Mouse (Mus musculus): ENCODE results near the gene H13. TPM values are rescaled to one million over a fixed set of nuclear protein-coding genes. Genes with fewer than 3 reads are reported as not detected.

Gene H13
- polyA plus RNA-seq, 1 experiment: 71.3 TPM

DNA sequence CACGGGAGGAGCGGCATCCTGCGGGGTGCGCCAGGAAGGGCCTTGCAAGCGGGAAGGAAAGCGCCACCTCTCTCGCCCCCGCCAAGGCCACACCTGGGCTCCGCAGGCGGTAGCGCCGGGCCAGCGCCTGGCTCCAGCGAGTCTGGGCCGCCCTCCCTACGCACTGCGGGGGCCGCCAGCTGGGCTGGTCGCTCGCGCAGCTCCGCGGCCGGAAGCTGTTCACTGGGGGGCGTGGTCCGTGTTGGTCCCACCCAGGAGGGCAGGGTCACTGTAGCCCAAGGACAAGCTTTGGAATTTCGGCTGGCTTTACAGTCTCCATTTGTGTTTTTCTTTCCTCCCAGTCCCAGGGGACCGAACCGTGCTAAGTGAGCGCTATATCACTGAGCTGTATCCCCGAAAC is 38.4 kb downstream of the H13 start:
- WGBS: 91% methylated on average over 31 of the region's 31 CpGs
- Histone ChIP-seq H3K4me3 (replicated peaks; ENCODE audit: control insufficient read depth, low read depth, low read length) (no peak overlapping the region), H3K27ac (ENCODE audit: control insufficient read depth, insufficient read depth, low read depth, low read length, poor library complexity) (peak overlapping the region; percentile 4; the same call in 1 of the 2 replicates), H3K4me1 (ENCODE audit: control insufficient read depth, insufficient read depth, low read length) (no peaks in the 10 kb centered on the region)
- TF ChIP-seq POLR2A (IDR thresholded peaks at IDR 0.05; ENCODE audit: borderline replicate concordance, control insufficient read depth, low read depth, low read length) (no peak), CTCF (IDR thresholded peaks at IDR 0.05; ENCODE audit: control insufficient read depth, insufficient read depth, low read length) (no peak)

- no peak overlapping the region for H3K27ac ChIP-seq (ENCODE audit: control insufficient read depth, insufficient read depth, low read depth, low read length, poor library complexity)
- TF ChIP-seq POLR2A (IDR thresholded peaks at IDR 0.05; ENCODE audit: borderline replicate concordance, control insufficient read depth, low read depth, low read length): no peak
- TF ChIP-seq CTCF (IDR thresholded peaks at IDR 0.05; ENCODE audit: control insufficient read depth, insufficient read depth, low read length): no peak
Observed at GRCm38 (mm10) chr2:152709066-152709465, 39.8 kb downstream of the H13 start.

DNA sequence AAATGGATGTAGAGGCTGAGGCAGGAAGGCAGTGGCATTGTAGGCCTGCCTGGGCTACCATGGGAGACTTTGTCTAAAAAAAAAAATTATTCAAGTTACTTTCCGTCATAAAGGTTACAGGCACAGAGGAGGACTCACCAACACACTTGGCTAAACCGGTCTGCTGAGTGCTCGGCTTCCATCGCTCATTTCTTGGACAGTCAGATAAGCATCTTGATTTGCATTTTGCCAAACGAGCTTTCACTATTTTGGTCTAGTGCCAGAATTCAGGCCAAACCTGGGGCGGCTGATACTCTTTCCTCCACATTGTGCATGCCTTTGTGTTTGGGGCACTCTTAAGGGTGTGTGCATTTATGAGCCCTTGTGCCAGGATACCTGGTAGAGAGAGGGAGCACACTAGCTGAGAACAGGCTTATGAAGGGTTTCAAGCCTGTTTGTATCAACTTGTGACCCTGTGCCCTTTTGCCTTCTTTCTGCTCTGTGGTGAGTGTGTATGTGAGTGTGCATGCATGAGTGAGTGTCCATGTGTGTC is 47.0 kb downstream of the H13 start:
- Histone ChIP-seq H3K4me1 (ENCODE audit: control insufficient read depth, insufficient read depth, low read length) (no peaks in the 10 kb centered on the region), H3K4me3 (replicated peaks; ENCODE audit: control insufficient read depth, low read depth, low read length) (no peak overlapping the region), H3K27ac (ENCODE audit: control insufficient read depth, insufficient read depth, low read depth, low read length, poor library complexity) (no peak overlapping the region)
- TF ChIP-seq CTCF (IDR thresholded peaks at IDR 0.05; ENCODE audit: control insufficient read depth, insufficient read depth, low read length) (no peak), POLR2A (IDR thresholded peaks at IDR 0.05; ENCODE audit: borderline replicate concordance, control insufficient read depth, low read depth, low read length) (no peak)
- WGBS: 59% methylated on average over 6 of the region's 6 CpGs

More at GRCm38 (mm10) chr2:152709066-152709465, 39.8 kb downstream of the H13 start:
- H3K4me1 ChIP-seq (ENCODE audit: control insufficient read depth, insufficient read depth, low read length): no peaks in the 10 kb centered on the region
- WGBS: 46% methylated on average over 5 of the region's 5 CpGs
- H3K4me3 ChIP-seq (replicated peaks; ENCODE audit: control insufficient read depth, low read depth, low read length): no peak overlapping the region

DNA sequence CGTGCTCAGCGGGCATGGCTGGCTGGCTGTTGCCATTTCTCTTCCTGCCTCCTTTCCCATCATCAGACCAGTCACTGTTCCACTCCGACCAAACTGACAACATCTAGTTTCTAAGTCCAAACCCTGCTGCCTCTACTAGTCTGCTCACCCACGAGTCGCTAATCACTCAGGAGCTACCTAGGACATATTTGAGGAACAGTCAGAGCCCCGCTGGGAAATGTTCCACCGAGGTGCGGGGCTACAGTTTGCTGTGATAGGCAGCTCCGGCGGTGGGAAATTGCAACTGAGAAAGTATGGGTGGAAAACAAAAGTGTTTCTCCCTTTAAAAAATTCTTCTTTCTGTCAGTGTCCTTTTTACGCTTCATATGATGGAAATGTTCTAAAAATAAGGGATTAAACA is 48.4 kb downstream of the H13 start:
- WGBS: 81% methylated on average over 11 of the region's 11 CpGs
- H3K27ac ChIP-seq (ENCODE audit: control insufficient read depth, insufficient read depth, low read depth, low read length, poor library complexity): no peak overlapping the region
- H3K4me1 ChIP-seq (ENCODE audit: control insufficient read depth, insufficient read depth, low read length): no peaks in the 10 kb centered on the region
- no peak for TF ChIP-seq POLR2A (IDR thresholded peaks at IDR 0.05; ENCODE audit: borderline replicate concordance, control insufficient read depth, low read depth, low read length)
- no peak for TF ChIP-seq CTCF (IDR thresholded peaks at IDR 0.05; ENCODE audit: control insufficient read depth, insufficient read depth, low read length)
- H3K4me3 ChIP-seq (replicated peaks; ENCODE audit: control insufficient read depth, low read depth, low read length): no peak overlapping the region

DNA sequence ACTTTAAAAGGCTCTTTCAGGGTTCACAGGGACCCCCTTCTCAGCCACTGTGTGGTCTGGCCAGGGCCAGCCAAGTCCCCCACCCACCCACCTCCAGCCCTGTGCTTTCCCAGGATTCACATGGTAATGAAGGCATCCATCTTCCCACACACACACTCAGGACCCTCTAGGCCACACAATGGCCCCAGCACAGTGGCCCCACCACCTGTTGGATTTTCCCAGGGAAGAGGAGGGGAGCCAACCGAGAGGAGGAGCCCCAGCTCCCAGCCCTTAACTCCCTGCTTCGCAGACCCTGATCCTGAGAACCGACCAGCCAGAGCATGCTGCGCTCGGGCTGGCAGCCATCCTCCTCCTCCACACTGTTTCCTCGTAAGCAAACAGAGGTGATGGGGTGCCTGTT is 48.8 kb downstream of the H13 start:
- H3K4me3 ChIP-seq (replicated peaks; ENCODE audit: control insufficient read depth, low read depth, low read length): no peak overlapping the region
- H3K27ac ChIP-seq (ENCODE audit: control insufficient read depth, insufficient read depth, low read depth, low read length, poor library complexity): no peak overlapping the region
- WGBS: 87% methylated on average over 6 of the region's 6 CpGs
- H3K4me1 ChIP-seq (ENCODE audit: control insufficient read depth, insufficient read depth, low read length): no peaks in the 10 kb centered on the region
- TF ChIP-seq CTCF (IDR thresholded peaks at IDR 0.05; ENCODE audit: control insufficient read depth, insufficient read depth, low read length): no peak
- no peak for TF ChIP-seq POLR2A (IDR thresholded peaks at IDR 0.05; ENCODE audit: borderline replicate concordance, control insufficient read depth, low read depth, low read length)

DNA sequence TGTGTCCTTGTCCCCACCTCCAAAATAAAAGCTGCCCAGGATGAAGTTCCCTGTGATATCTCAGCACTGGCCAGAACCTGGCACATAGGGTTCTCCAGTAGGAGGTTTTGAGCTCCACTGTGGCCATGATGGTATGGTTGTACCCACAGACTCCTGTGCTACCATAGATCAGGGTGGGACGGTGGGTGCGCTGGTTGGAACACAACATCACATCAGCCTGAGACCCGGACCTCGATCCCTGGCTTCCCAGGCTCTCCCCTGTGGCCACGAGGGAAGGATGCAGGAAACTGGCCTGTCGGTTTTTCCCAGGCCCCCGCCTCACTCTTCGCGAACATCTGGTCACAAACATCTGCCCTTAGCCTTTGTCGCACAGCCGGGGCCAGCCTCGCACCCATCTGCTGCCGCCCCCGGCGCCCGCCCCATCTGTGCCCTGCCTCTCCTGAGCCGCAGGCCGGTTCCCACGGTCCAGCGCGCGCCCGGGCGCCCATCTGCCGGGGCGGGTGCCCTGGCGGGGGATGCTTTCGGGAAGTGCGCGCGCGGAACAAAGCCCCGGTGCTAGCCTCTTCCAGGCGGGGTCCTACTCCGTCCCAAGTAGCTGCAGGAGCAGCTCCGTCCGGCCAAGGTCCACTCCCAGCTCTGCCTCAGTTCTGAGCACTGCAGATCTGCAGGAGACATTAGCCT is 54.5 kb downstream of the H13 start:
- Histone ChIP-seq H3K27ac (ENCODE audit: control insufficient read depth, insufficient read depth, low read depth, low read length, poor library complexity) (no peak overlapping the region), H3K4me1 (ENCODE audit: control insufficient read depth, insufficient read depth, low read length) (no peaks in the 10 kb centered on the region; the same call in 1 of the 2 replicates), H3K4me3 (replicated peaks; ENCODE audit: control insufficient read depth, low read depth, low read length) (no peak overlapping the region)
- TF ChIP-seq CTCF (IDR thresholded peaks at IDR 0.05; ENCODE audit: control insufficient read depth, insufficient read depth, low read length): no peak
- TF ChIP-seq POLR2A (IDR thresholded peaks at IDR 0.05; ENCODE audit: borderline replicate concordance, control insufficient read depth, low read depth, low read length): no peak; the same call in 1 of the 2 replicates
- WGBS: 6% methylated on average over 37 of the region's 37 CpGs

DNA sequence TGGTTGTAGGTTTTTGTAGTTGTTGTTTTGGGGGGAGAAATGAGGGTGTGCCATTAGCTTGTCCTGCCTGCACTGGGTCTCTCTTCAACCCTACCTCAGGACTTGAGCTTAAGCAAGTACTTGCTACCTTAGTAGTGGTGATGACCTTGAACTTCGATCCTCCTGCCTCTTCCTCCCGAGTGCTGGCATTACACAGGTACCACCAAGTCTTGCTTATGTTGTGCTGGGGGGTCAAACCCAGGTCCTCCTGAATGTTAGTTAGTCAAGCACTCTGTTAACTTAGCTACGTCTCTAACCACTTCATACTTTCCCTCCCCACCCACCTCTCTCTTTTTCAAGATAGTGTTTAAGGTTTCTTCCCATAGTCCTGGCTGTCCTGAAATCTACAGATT is 55.1 kb downstream of the H13 start:
- no peaks in the 10 kb centered on the region; the same call in 1 of the 2 replicates for H3K4me1 ChIP-seq (ENCODE audit: control insufficient read depth, insufficient read depth, low read length)
- TF ChIP-seq CTCF (IDR thresholded peaks at IDR 0.05; ENCODE audit: control insufficient read depth, insufficient read depth, low read length): no peak
- no peak for TF ChIP-seq POLR2A (IDR thresholded peaks at IDR 0.05; ENCODE audit: borderline replicate concordance, control insufficient read depth, low read depth, low read length)
- 72% methylated on average over 3 of the region's 3 CpGs for WGBS
- no peak overlapping the region for H3K27ac ChIP-seq (ENCODE audit: control insufficient read depth, insufficient read depth, low read depth, low read length, poor library complexity)
- H3K4me3 ChIP-seq (replicated peaks; ENCODE audit: control insufficient read depth, low read depth, low read length): no peak overlapping the region

- Histone ChIP-seq H3K4me3 (replicated peaks; ENCODE audit: control insufficient read depth, low read depth, low read length) (no peak overlapping the region), H3K4me1 (ENCODE audit: control insufficient read depth, insufficient read depth, low read length) (no peaks in the 10 kb centered on the region; the same call in 1 of the 2 replicates), H3K27ac (ENCODE audit: control insufficient read depth, insufficient read depth, low read depth, low read length, poor library complexity) (no peak overlapping the region)
- 83% methylated on average over 15 of the region's 15 CpGs for WGBS
- no peak for TF ChIP-seq POLR2A (IDR thresholded peaks at IDR 0.05; ENCODE audit: borderline replicate concordance, control insufficient read depth, low read depth, low read length)
- TF ChIP-seq CTCF (IDR thresholded peaks at IDR 0.05; ENCODE audit: control insufficient read depth, insufficient read depth, low read length): no peak
Observed at GRCm38 (mm10) chr2:152725178-152725750, 56.0 kb downstream of the H13 start.
